Mouse (Mus musculus) megakaryocyte, embryonic 14.5 days (primary cell): ENCODE data around the gene AB124611. TPM values are rescaled to one million over a fixed set of nuclear protein-coding genes. Genes with fewer than 3 reads are reported as not detected.
A peak's percentile ranks its signal among the peaks of the same experiment; 100 is the strongest.
"Not testable (repeated sequence)": the region's sequence is repeated elsewhere in the genome, so short reads cannot be mapped to it uniquely, and the experiment has no call there.

Source experiments
- H3K27me3 ChIP-seq: replicated peaks from 2 replicates; pipeline ENCODE3; 2012; ENCODE audit warnings: inconsistent platforms
- H3K36me3 ChIP-seq: replicated peaks from 2 replicates; pipeline ENCODE3; 2012; ENCODE audit warnings: low read length, inconsistent platforms, mixed read lengths
- H3K4me1 ChIP-seq: 2 replicates; pipeline ENCODE4 v1.6.1; 2012; ENCODE audit warnings: inconsistent platforms
- H3K4me3 ChIP-seq: replicated peaks from 2 replicates; pipeline ENCODE3; 2012; ENCODE audit warnings: moderate library complexity, mild to moderate bottlenecking, inconsistent platforms
- H3K9me3 ChIP-seq: 2 replicates; pipeline ENCODE4 v1.6.1; 2012; ENCODE audit warnings: inconsistent platforms
- FLI1 ChIP-seq: IDR thresholded peaks from 2 replicates; pipeline ENCODE4 v1.6.1; 2012; ENCODE audit warnings: low read length, inconsistent platforms, mixed read lengths
- GATA1 ChIP-seq: IDR thresholded peaks from 3 replicates; pipeline ENCODE4 v1.6.1; 2012; ENCODE audit warnings: mixed read lengths, low read length, inconsistent platforms, borderline replicate concordance
- polyA plus RNA-seq: library from polyadenylated mRNA; stranded (reverse); fragments of >175 nt; gene quantifications from 2 replicates; pipeline ENCODE4 v1.2.3, GENCODE M21; 2012; ENCODE audit warnings: low replicate concordance; ENCODE audit not compliant: insufficient read depth

AB124611 gene
- polyA plus RNA-seq, result 44.7 and 70.3 TPM in 2 replicates

DNA sequence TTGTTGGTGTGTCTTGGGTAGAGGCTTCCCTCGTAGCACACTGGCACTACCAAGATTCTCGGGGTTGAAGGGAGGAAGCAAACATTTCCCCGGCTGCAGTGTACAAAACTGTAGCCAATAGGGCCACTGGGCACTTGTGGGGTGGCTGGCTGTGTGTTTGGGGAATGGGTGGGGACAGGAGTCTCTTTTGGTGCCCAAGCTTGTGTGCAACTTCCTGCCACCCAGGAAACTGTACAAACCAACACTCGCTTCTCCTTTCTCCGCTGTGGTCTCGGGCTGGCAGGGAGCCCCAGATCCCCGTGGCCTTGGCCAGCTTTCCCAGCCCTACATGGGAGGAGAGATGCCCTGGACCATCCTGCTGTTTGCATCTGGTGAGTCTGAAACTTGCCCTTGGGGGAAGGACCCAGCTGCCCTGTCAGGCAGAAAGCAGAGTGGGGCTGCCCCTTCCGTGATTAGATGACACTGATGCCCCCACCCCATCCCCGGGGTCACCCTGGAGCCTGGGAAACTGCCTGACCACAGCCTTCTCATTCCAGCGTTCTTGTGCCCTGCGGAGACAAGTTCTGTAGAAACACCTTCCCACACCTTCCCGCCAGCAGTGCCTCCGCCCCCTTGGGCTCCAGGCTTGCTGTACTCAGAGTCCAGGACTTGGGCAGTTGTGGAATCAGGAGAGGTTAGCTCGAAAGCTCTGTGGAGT is at the start of gene AB124611:
AB124611 (plus strand) TSS at position 240 of the 697 bp plus-strand sequence.
- Histone ChIP-seq H3K4me3 (peak within 1 kb of the TSS; percentile 90), H3K9me3 (no peaks in the 10 kb centered on the region), H3K27me3 (no peaks in the 10 kb centered on the region), H3K36me3 (peaks cover 25% of the 10 kb centered on the region), H3K4me1 (peaks cover 58% of the 10 kb centered on the region)
- TF ChIP-seq GATA1 (no peak), FLI1 (no peak)

DNA sequence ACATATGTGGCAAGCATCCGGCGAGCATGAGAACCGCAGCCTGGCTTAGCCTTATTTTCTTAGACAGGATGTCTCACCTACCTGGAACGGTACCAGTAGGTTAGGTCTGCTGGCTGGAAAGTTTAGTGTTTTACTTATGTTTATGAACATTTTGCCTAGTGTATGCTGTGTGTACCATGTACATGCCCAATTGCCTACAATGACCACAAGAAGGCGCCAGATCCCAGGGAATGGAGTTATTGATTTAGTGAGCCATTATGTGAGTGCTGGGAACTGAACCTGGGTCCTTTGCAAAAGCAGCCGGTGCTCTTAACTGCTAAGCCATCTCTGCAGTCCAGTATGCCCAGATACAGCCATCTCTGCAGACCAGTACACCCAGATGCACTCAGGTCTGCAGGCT is 48.3 kb upstream of the AB124611 start:
- Histone ChIP-seq H3K4me3 (no peak overlapping the region), H3K27me3 (no peaks in the 10 kb centered on the region), H3K9me3 (peaks cover 8% of the 10 kb centered on the region), H3K4me1 (peaks cover 17% of the 10 kb centered on the region), H3K36me3 (peaks cover 100% of the 10 kb centered on the region)
- TF ChIP-seq FLI1 (no peak), GATA1 (no peak)

DNA sequence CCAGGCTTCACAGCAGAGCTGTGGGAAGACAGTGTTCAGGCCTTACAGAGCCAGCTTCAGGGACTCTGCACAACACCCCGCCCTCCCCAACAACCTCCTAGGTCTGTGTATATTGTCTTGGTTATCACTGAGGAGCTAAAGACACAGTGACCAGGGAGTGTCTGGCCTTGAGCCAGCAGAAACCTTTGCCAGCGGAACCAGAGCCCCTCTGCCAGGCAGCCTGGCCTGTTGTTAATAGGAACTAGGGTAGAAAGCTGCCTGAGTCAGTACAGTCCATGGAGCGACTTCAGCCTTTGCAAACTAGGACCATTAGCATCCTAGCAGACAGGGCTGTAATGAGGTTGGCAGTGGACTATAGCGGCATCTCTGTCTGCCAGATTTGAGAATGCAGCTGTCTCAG is 41.9 kb upstream of the AB124611 start:
- H3K36me3 ChIP-seq, result peaks cover 98% of the 10 kb centered on the region
- no peaks in the 10 kb centered on the region for H3K9me3 ChIP-seq
- no peaks in the 10 kb centered on the region for H3K27me3 ChIP-seq
- peaks cover 17% of the 10 kb centered on the region for H3K4me1 ChIP-seq
- TF ChIP-seq GATA1 (no peak), FLI1 (no peak)
- no peak overlapping the region for H3K4me3 ChIP-seq

DNA sequence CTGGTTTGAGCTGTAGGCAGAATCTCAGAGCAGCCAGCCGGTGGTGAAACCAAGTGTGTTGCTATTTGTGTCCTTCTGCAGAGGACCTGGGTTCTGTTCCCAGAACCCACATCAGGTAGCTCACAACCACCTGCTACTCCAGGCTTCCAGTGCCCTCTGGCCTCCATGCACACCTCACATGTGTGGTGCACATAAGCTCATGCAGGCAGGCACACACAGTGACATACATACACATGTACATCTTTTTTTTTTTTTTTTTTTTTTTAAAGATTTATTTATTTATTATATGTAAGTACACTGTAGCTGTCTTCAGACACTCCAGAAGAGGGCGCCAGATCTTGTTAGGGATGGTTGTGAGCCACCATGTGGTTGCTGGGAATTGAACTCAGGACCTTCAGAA is 37.7 kb upstream of the AB124611 start:
- Histone ChIP-seq H3K36me3 (peaks cover 97% of the 10 kb centered on the region), H3K4me1 (peaks cover 15% of the 10 kb centered on the region)
- H3K27me3 ChIP-seq, H3K4me3 ChIP-seq, H3K9me3 ChIP-seq: not testable (repeated sequence)

DNA sequence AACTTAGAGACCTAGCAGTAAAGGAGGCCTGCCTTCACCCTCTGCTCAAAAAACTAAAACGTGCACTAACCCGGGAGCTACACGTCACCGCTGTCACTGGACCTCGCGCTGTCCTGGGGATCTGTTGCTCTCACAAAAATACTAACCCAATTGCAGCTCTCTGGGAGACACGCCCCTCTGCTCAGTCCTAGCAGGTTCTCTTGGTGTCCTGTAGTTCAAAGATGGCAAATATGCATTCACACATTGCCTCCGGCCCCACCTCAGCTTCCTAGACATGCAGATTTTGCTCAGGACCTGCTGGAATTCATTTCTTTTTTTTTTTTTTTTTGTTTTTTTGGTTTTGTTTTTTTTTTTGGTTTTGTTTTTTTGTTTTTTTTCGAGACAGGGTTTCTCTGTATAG is 35.3 kb upstream of the AB124611 start:
- H3K9me3 ChIP-seq, result no peaks in the 10 kb centered on the region
- H3K27me3 ChIP-seq, result no peaks in the 10 kb centered on the region
- H3K36me3 ChIP-seq, result peaks cover 97% of the 10 kb centered on the region
- H3K4me1 ChIP-seq, result peaks cover 30% of the 10 kb centered on the region
- TF ChIP-seq GATA1 (no peak), FLI1 (no peak)
- no peak overlapping the region for H3K4me3 ChIP-seq

DNA sequence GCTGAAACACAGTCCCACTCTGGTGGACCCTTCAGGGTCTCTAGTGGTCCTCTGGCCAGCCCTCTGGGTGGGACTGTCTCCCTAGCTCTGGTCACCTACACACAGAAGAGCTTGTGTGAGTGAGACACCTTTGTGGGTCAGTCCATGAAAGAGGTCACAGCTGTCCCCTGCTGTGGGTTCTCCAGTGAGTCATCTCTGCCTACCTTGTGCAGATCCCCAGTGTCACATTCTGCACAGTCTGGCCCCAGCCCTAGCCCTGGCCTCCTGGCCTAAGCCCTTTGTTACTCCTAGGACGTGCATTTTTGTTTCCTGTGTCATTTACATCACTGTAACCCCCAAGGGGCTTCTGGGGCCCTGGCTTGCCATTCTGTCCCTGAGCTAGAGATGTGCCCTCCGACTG is 32.1 kb upstream of the AB124611 start:
- Histone ChIP-seq H3K4me1 (peaks cover 43% of the 10 kb centered on the region), H3K9me3 (no peaks in the 10 kb centered on the region), H3K4me3 (no peak overlapping the region), H3K36me3 (peaks cover 99% of the 10 kb centered on the region), H3K27me3 (no peaks in the 10 kb centered on the region)
- TF ChIP-seq GATA1, result no peak
- TF ChIP-seq FLI1, result no peak

DNA sequence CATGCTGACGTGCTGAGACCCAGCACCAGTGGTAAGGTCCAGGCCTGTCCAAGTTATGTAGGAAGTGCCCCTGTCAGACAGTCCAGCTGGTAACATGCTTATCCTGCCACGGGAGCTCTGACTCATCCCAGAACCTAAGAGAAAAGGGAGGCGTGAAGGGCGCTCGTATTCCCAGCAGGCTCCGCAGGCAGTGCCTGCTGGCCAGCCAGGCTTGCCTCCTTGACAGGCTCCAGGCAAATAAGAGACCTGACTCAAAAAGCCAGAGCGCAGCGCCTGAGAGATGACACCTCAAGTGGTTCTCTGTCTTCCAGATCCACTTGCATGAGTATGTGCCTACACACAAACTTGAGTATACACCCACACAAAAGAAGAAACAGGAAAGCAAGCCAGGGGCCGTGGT is 31.2 kb upstream of the AB124611 start:
- no peaks in the 10 kb centered on the region for H3K27me3 ChIP-seq
- H3K4me3 ChIP-seq, result no peak overlapping the region
- no peaks in the 10 kb centered on the region for H3K9me3 ChIP-seq
- TF ChIP-seq FLI1, result no peak
- no peak for TF ChIP-seq GATA1
- H3K36me3 ChIP-seq, result peaks cover 99% of the 10 kb centered on the region
- H3K4me1 ChIP-seq, result peaks cover 43% of the 10 kb centered on the region

DNA sequence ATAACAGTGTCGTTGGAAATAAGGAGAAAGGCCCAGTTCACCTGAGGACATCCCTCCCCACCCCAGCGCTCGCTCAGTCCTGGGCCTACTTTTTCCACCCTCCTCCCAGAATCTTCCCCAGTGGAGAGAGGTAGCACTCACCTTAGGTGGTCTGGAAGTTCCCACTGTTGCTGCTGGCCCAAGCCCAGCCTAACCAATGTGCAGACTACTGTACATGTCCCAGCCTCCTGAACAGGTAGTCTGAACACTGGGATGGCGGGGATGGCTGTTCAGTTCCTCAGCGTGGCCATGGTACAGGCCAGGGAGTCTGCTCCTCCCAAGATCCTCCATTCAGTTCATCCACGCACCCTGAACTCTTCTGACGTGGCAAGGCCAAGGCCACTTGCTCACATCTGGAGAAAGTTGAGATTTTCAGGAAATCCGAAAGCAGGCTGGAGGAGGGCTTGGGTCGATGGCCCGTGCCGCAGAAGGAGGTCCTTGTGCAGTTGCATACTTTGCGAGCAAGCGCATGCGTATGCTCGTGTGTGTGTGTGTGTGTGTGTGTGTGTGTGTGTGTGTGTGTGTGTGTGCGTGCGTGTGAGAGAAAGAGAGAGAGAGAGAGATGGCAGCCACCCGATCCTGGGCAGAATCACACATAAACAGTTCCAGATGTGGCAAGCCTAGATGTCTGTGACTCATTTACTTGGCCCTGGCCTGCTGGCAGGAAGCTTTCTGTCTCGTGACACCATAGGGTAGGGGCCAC is 29.5 kb upstream of the AB124611 start:
- Histone ChIP-seq H3K4me3 (no peak overlapping the region), H3K27me3 (no peaks in the 10 kb centered on the region), H3K9me3 (no peaks in the 10 kb centered on the region), H3K4me1 (peaks cover 43% of the 10 kb centered on the region), H3K36me3 (peaks cover 88% of the 10 kb centered on the region)
- TF ChIP-seq GATA1 (no peak), FLI1 (no peak)

DNA sequence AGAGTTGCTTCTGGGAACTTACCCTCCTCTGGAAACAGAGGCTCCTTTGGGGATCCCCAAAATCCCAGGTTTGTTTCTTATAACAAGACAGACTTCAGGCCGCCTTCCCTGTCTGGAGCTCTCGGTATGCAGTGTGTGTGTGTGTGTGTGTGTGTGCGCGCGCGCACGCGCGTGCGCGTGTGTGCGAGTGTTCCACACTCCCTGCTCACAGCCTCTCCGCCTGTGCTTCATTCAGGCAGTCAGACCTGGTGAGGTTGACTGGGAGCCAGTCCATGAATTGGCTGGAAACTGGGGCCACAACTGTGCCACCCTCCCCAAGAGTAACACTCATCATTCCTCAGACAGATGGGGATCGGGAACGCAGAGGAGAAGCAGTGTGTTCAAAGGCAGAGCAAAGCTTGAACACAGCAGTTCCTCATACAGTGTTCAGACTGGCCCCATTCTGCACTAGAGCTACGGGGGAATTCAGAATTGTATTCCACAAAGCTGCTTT is 28.9 kb upstream of the AB124611 start:
- no peaks in the 10 kb centered on the region for H3K9me3 ChIP-seq
- H3K36me3 ChIP-seq, result peaks cover 86% of the 10 kb centered on the region
- H3K4me1 ChIP-seq, result peaks cover 41% of the 10 kb centered on the region
- no peaks in the 10 kb centered on the region for H3K27me3 ChIP-seq
- H3K4me3 ChIP-seq, result no peak overlapping the region
- TF ChIP-seq GATA1 (no peak), FLI1 (no peak)

DNA sequence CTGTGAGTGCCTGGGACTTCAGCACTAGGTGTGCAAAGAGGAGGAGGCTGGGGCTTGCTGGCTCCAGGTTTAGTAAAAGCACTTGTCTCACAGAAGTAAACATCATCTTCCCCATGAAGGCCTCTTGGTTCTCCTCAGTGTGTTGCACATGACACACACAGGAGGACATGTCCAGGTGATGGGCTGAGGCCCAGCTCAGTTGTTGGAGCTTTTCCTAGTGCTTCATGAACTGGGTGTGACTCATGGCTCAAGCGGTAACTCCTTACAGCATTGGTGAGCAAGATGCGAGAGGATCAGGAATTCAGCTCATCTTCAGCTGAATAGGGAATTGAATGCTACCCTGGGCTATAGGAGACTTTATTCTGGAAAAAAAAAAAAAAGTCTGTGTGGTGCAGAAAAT is 28.3 kb upstream of the AB124611 start:
- H3K4me3 ChIP-seq, result no peak overlapping the region
- H3K36me3 ChIP-seq, result peaks cover 86% of the 10 kb centered on the region
- TF ChIP-seq GATA1 (no peak), FLI1 (no peak)
- H3K4me1 ChIP-seq, result peaks cover 37% of the 10 kb centered on the region
- no peaks in the 10 kb centered on the region for H3K27me3 ChIP-seq
- no peaks in the 10 kb centered on the region for H3K9me3 ChIP-seq
